Mouse (Mus musculus) olfactory bulb, adult 2 months (tissue): ENCODE measurements around the gene Csnk2a2. TPM values are rescaled to one million over a fixed set of nuclear protein-coding genes. Genes with fewer than 3 reads are reported as not detected.

Experiments used
- H3K27ac ChIP-seq: fragments of 200-500 bp; 2 replicates; pipeline ENCODE4 v1.5.1; 2012; ENCODE audit warnings: low read depth, low read length; ENCODE audit not compliant: insufficient read depth
- H3K4me1 ChIP-seq: fragments of 200-500 bp; 2 replicates; pipeline ENCODE4 v1.6.1; 2012; ENCODE audit warnings: low read length; ENCODE audit not compliant: control insufficient read depth, insufficient read depth
- H3K4me3 ChIP-seq: fragments of 200-500 bp; 2 replicates; pipeline ENCODE4 v1.5.1; 2012; ENCODE audit warnings: mild to moderate bottlenecking, low read depth, low read length, moderate library complexity; ENCODE audit not compliant: insufficient read depth
- CTCF ChIP-seq: fragments of 200-500 bp; IDR thresholded peaks from 2 replicates; pipeline ENCODE4 v1.5.1; 2012; ENCODE audit warnings: low read depth, mild to moderate bottlenecking, low read length, moderate library complexity; ENCODE audit not compliant: insufficient read depth
- POLR2A ChIP-seq: fragments of 200-500 bp; IDR thresholded peaks from 2 replicates; pipeline ENCODE4 v1.6.1; 2012; ENCODE audit warnings: mild to moderate bottlenecking, low read depth, low read length, moderate library complexity; ENCODE audit not compliant: insufficient read depth
- WGBS: fragments of 180-500 bp; shearing (Covaris S2); methylation state at CpG from one replicate; pipeline ENCODE4 v1.1.7; 2018; 5-methylcytosine and 5-hydroxymethylcytosine counted together
- polyA plus RNA-seq: library from polyadenylated mRNA; stranded (reverse); fragments of >200 nt; gene quantifications from 2 replicates; pipeline ENCODE4 v1.2.4, GENCODE M21; 2012; ENCODE audit warnings: low replicate concordance; ENCODE audit not compliant: missing spikeins, insufficient read depth, insufficient read length

Gene Csnk2a2
- polyA plus RNA-seq, 1 experiment = not detected

DNA sequence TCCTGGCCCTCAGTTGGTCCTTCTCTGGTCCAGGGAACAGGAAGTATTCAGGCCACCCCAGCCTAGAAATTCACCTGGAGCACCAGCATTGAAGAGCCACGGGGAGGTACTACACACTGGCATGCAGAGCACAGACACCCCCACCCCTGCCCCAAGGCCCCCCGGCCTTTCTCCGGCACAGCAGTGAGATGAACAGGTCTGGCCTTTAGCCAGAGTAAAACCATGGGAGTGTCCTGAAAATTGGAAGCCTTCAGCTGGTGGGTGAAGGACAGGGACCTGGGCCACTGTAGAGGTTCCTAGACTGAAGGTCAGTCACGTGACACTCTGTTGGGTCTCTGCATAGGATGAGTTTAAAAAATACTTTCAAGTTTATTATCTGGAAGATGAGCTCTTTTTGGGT, 44.8 kb downstream of the Csnk2a2 start:
- no peak overlapping the region for H3K4me3 ChIP-seq
- no peak overlapping the region for H3K27ac ChIP-seq
- H3K4me1 ChIP-seq = no peaks in the 10 kb centered on the region
- TF ChIP-seq POLR2A = no peak
- TF ChIP-seq CTCF = no peak
- WGBS = 83% methylated on average over 4 of the region's 4 CpGs

DNA sequence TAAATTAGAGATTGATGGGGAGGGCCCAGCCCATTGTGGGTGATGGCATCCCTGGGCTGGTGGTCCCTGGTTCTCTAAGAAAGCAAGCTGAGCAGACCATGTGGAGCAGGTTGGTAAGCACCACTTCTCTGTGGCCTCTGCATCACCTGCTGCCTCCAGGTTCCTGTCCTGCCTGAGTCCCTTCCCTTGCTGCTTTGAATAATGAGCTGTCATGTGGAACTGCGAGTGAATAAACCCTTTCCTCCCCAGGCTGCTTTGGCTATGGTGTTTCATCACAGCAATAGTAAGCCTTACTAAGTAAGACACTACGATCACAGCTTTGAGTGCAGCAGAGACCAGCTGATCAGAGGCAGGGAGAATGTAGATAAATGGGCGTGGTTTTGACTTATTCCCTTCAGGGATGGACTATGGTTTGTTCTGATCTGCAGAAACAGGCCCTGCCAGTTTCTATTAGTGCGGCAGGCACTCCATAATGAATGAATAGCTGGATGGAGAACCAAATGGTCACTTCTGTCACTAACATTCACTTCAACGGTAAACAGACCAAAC, 48.3 kb downstream of the Csnk2a2 start:
- WGBS = 72% methylated on average over 5 of the region's 5 CpGs
- no peak overlapping the region for H3K27ac ChIP-seq
- TF ChIP-seq POLR2A (no peak), CTCF (no peak)
- H3K4me3 ChIP-seq = no peak overlapping the region
- no peaks in the 10 kb centered on the region for H3K4me1 ChIP-seq

- Histone ChIP-seq H3K4me3 (no peak overlapping the region), H3K27ac (no peak overlapping the region), H3K4me1 (no peaks in the 10 kb centered on the region)
- TF ChIP-seq CTCF (no peak), POLR2A (no peak)
- 89% methylated on average over 5 of the region's 5 CpGs for WGBS
These were observed 49.6 kb downstream of the Csnk2a2 start for GRCm38 (mm10) chr8:95440168-95440709.

GRCm38 (mm10) chr8:95439421-95439820, 50.4 kb downstream of the Csnk2a2 start:
- no peak overlapping the region for H3K27ac ChIP-seq
- no peak for TF ChIP-seq POLR2A
- TF ChIP-seq CTCF = no peak
- 93% methylated on average over 2 of the region's 2 CpGs for WGBS
- H3K4me1 ChIP-seq = no peaks in the 10 kb centered on the region
- no peak overlapping the region for H3K4me3 ChIP-seq

GRCm38 (mm10) chr8:95437341-95437992, 52.4 kb downstream of the Csnk2a2 start:
- WGBS = 43% methylated on average over 5 of the region's 5 CpGs
- Histone ChIP-seq H3K4me3 (no peak overlapping the region), H3K27ac (no peak overlapping the region), H3K4me1 (peaks cover 3% of the 10 kb centered on the region)
- no peak for TF ChIP-seq POLR2A
- no peak for TF ChIP-seq CTCF

GRCm38 (mm10) chr8:95435930-95436329, 53.9 kb downstream of the Csnk2a2 start:
- no peak overlapping the region for H3K27ac ChIP-seq
- TF ChIP-seq POLR2A = no peak
- no peak for TF ChIP-seq CTCF
- H3K4me1 ChIP-seq = peaks cover 11% of the 10 kb centered on the region
- H3K4me3 ChIP-seq = no peak overlapping the region
- WGBS = 90% methylated on average over 3 of the region's 3 CpGs

DNA sequence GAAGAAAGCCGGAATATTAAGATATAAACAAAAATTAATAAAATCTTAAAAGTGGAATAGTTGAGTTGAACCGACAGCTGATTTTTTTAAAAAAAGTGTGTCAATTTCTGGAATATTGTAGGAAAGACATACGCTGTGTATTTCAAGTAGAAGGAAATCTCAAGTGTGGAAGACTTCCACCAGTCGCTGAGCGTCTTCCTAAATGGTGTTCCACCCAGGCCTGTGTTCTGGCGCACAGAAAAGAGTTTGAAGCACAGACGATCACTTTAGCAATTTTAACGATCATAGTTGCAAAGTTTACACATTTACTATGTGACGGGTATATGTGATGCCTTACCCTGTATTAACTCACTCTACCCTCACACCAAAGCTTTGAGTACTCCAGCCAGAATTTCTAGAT, 54.4 kb downstream of the Csnk2a2 start:
- H3K27ac ChIP-seq = no peak overlapping the region
- no peak overlapping the region for H3K4me3 ChIP-seq
- WGBS = 84% methylated on average over 9 of the region's 9 CpGs
- H3K4me1 ChIP-seq = peaks cover 11% of the 10 kb centered on the region
- TF ChIP-seq CTCF = no peak
- TF ChIP-seq POLR2A = no peak

DNA sequence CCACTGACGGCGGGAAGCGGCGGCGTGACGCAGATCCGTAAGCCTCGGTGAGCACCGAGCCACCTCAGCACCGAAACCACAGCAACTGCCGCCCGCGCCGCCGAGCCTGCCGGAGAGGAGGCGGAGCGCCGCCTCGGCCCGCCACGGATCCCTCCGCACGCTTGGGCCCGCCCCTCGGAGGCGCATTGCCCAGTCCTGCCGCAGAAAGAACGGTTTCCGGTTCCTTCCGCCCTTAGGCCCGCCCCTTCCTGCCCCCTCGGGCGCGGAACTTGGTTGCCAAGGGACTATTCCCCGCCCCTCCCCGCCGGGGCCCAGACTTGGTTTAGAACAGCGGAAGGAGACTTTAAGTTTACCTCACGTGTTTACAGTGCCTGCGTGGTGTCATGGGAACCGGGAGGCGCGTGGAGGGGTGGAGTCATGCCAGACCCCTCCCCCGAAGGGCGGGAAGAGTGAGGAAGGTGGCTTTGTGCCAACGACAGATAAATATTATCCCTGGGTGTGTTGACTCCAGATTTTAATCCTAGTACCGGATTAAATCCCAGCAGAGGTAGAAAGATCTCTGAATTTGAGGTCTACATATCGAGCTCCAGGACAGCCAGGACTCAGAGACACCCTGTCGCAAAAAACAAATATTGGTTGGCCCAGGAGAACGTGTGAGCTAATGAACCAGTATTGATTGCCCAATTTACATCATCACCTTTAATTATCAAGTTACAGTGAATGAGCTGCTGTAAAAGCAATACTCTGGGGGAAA, 55.0 kb downstream of the Csnk2a2 start, which contains the start of gene Cfap20:
Gene Cfap20 (minus strand): TSS at position 184 of the 754 bp plus-strand sequence.
- WGBS = under 1% methylated on average over 42 of the region's 51 CpGs
- peak within 1 kb of the TSS; percentile 74; the same call in 1 of the 2 replicates for H3K27ac ChIP-seq
- H3K4me1 ChIP-seq = peaks cover 15% of the 10 kb centered on the region
- H3K4me3 ChIP-seq = peak within 1 kb of the TSS; percentile 80
- no peak for TF ChIP-seq CTCF
- TF ChIP-seq POLR2A = peak; percentile 83

GRCm38 (mm10) chr8:95434233-95434632, 55.6 kb downstream of the Csnk2a2 start:
- WGBS = under 1% methylated on average over 25 of the region's 25 CpGs
- Histone ChIP-seq H3K4me1 (peaks cover 18% of the 10 kb centered on the region), H3K27ac (peak overlapping the region; percentile 74; the same call in 1 of the 2 replicates), H3K4me3 (peak overlapping the region; percentile 80)
- no peak for TF ChIP-seq POLR2A
- no peak for TF ChIP-seq CTCF
